Mouse (Mus musculus) E14TG2a.4 (cell line): Measurements from ENCODE around the gene Acy3.

ENCODE experiments used
- CTCF ChIP-seq: conservative IDR thresholded peaks from 2 replicates; pipeline ENCODE4 v1.5.1; 2014; ENCODE audit warnings: low read length
- NANOG ChIP-seq: IDR thresholded peaks from 2 replicates; pipeline ENCODE4 v1.6.1; 2014; ENCODE audit warnings: borderline replicate concordance, low read length, mixed read lengths
- POU5F1 ChIP-seq: IDR thresholded peaks from 2 replicates; pipeline ENCODE4 v1.6.1; 2014; ENCODE audit warnings: low read length, borderline replicate concordance

DNA sequence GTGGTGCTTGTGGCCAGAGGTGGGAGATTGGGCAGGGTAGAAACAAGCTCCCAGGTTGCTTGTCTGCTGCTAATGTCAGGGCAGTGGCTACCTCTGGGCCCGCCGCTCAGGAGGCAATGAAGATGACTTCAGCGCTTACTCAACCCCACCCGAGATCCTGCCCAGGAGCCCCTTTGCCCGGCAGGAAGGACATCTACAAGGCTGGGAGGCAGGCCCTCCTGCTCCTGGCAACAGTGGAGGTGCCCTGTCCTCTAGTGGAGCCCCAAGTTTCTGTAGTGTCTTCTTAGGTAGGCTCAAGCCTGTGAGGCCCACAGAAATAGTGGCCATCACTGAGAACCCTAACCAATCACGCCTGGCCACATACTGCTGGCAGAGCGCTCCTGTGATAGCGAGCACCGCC is 18.7 kb downstream of the Acy3 start:
- no peak for TF ChIP-seq CTCF
- no peak for TF ChIP-seq NANOG
- TF ChIP-seq POU5F1 = no peak
